Mouse (Mus musculus): ENCODE measurements around the gene Olfr1308.

Olfr1308 gene

GRCm38 (mm10) chr2:111964844-111965243, at the start of gene Olfr1308:
TSS of gene Olfr1308 (minus strand) at chr2:111964944.
- DNase-seq (ENCODE audit: low spot score) = no peak

GRCm38 (mm10) chr2:112012608-112013007, 47.9 kb upstream of the Olfr1308 start, which contains the start of gene Olfr1310:
TSS of gene Olfr1310 (minus strand) at chr2:112012708.
- DNase-seq (ENCODE audit: low spot score) = no peak

GRCm38 (mm10) chr2:111990181-111990580, 25.4 kb upstream of the Olfr1308 start, which contains the start of gene Olfr1309:
TSS of gene Olfr1309 (minus strand) at chr2:111990281.
- no peak for DNase-seq (ENCODE audit: low spot score)

- DNase-seq (ENCODE audit: low spot score) = no peak
These were observed 15.4 kb downstream of the Olfr1308 start, which contains the start of gene Olfr1307 for GRCm38 (mm10) chr2:111949340-111949739. TSS of gene Olfr1307 (minus strand) at chr2:111949440.

- DNase-seq (ENCODE audit: low spot score) = no peak
These were observed 48.6 kb downstream of the Olfr1308 start, which contains the start of gene Olfr1306 for GRCm38 (mm10) chr2:111916171-111916570. TSS of gene Olfr1306 (minus strand) at chr2:111916271.
